Mouse (Mus musculus): ENCODE results near the gene Arid1b. TPM values are rescaled to one million over a fixed set of nuclear protein-coding genes. Genes with fewer than 3 reads are reported as not detected.

Arid1b gene
- polyA plus RNA-seq, 1 experiment = 41.6 TPM

DNA sequence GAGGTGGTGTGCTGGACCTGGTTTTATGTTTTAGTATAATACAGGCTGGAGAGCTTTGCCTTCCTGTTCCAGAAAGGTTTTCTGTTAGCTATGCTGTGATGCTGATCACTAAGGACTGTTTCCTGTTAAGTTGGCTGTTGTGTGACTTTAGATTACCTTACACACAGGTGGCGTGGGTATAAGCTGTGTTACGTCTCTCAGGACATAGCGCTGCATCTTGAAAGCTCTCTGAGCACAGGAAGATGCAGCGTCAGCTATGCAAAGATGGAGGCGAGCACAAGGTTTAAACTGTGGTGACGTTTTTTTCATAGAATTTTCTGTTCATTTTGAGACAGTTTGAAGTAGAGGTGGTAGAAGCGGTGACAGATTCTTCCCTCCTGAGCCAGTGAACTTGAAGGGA is 174.5 kb downstream of the Arid1b start:
- no peak for DNase-seq (ENCODE audit: low read depth)
- TF ChIP-seq CTCF (IDR thresholded peaks at IDR 0.05; ENCODE audit: borderline replicate concordance, extremely low read depth, insufficient read depth, insufficient read length) = no peak
- no peak for TF ChIP-seq POLR2A (IDR thresholded peaks at IDR 0.05; ENCODE audit: borderline replicate concordance, extremely low read depth, insufficient read depth, insufficient read length, poor library complexity, severe bottlenecking)

DNA sequence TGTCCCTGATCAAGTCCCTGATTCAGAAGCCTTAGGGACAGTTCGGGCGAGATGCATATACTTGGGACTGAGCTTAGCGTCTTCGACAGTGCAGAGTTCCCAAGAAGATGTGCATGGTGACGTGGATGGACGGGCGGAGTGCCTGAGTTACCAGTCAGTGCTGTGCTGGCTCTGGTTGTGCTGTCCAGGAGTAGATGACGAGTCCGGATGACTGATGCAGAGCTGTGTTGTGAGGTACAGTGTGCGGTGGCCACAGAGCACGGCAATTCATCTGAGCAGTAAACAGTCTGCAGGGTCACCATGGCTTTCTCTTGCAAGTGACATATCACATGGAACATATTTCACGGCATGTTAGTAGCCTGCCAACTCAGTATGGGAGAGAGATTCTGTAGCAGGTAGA is 176.2 kb downstream of the Arid1b start:
- TF ChIP-seq CTCF (IDR thresholded peaks at IDR 0.05; ENCODE audit: borderline replicate concordance, extremely low read depth, insufficient read depth, insufficient read length) (no peak), POLR2A (IDR thresholded peaks at IDR 0.05; ENCODE audit: borderline replicate concordance, extremely low read depth, insufficient read depth, insufficient read length, poor library complexity, severe bottlenecking) (no peak)
- DNase-seq (ENCODE audit: low read depth) = no peak

DNA sequence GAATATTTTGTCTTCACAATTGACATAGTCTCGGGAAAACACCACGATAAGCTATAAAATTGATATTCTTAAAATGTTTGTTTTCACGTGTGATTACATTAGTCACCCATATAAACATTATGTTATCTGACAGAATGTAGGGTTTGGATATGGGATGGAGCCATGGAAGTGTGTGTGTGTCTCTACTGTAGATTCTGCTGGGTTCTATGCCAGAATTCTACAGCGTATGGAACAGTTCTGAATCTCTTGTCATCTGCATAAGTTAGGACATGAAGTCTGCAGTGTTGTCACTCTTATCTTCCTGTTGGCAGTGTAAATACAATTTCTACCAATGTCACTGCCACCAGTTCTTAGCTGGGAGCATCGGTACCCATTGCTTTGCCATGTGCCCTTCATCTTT is 177.3 kb downstream of the Arid1b start:
- peak; percentile 49 for DNase-seq (ENCODE audit: low read depth)
- TF ChIP-seq POLR2A (IDR thresholded peaks at IDR 0.05; ENCODE audit: borderline replicate concordance, extremely low read depth, insufficient read depth, insufficient read length, poor library complexity, severe bottlenecking) = no peak
- no peak for TF ChIP-seq CTCF (IDR thresholded peaks at IDR 0.05; ENCODE audit: borderline replicate concordance, extremely low read depth, insufficient read depth, insufficient read length)

DNA sequence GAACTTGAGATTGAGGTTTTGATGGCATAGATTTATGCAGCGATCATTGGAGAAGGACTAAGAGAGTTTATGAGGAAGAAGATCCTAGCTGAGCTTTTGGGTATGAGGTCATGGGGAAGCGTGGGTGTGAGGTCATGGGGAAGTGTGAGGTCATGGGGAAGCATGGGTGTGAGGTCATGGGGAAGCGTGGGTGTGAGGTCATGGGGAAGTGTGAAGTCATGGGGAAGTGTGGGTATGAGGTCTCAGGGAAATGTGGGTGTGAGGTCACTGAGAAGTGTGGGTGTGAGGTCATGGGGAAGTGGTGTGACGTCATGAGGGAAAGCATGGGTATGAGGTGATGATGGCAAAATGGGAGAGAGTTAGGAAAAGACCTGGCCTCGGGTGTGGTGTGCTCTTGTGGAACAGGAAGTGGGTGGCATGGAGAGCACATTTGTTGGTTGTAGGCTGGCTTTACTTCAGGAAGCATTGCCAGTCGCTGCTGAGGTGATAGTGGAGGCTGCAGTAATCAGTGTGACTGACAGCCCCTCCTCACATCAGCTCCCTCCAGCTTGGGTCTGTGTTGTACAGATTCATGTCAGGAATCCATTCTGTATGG is 180.4 kb downstream of the Arid1b start:
- no peak for DNase-seq (ENCODE audit: low read depth)
- no peak for TF ChIP-seq CTCF (IDR thresholded peaks at IDR 0.05; ENCODE audit: borderline replicate concordance, extremely low read depth, insufficient read depth, insufficient read length)
- TF ChIP-seq POLR2A (IDR thresholded peaks at IDR 0.05; ENCODE audit: borderline replicate concordance, extremely low read depth, insufficient read depth, insufficient read length, poor library complexity, severe bottlenecking) = no peak

DNA sequence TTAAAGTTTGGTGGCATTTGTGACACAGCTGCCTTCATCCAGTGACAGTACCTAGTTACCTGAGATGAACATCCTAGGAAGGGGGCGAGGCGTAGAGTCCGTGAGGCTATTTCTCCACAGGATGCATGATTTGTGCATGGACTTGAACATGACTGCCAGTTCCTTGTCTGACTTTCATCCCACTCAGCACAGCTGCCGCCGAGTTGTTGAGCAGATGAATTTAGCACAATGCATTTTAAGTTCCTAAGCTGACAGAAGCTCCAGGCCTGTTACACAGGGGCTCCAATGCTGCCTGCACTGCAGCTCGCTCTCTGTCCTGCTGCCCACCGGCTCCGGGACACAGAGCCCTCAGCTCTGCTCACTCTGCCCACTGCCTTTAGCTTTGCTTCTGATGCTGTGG is 181.4 kb downstream of the Arid1b start:
- DNase-seq (ENCODE audit: low read depth) = no peak
- TF ChIP-seq POLR2A (IDR thresholded peaks at IDR 0.05; ENCODE audit: borderline replicate concordance, extremely low read depth, insufficient read depth, insufficient read length, poor library complexity, severe bottlenecking) (no peak), CTCF (IDR thresholded peaks at IDR 0.05; ENCODE audit: borderline replicate concordance, extremely low read depth, insufficient read depth, insufficient read length) (no peak)

DNA sequence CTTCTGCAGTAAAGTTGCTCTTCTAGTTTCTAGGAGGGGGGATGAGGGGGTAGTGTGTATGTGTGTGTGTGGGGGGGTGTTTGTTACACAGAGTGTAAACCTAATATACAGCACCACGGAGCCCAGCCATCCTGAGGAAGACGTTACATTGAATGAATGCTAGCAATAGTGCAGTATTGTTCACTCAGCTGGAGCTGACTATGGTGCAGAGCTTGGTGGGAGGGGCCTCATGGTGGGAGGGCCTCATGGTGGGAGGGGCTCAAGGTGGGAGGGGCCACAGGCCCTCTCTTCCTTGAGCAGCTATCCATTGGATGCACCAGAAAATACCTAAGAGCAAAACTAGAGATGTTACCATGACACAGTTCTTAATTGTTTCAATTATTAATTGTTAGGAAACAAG is 182.2 kb downstream of the Arid1b start:
- DNase-seq (ENCODE audit: low read depth) = no peak
- TF ChIP-seq POLR2A (IDR thresholded peaks at IDR 0.05; ENCODE audit: borderline replicate concordance, extremely low read depth, insufficient read depth, insufficient read length, poor library complexity, severe bottlenecking) (no peak), CTCF (IDR thresholded peaks at IDR 0.05; ENCODE audit: borderline replicate concordance, extremely low read depth, insufficient read depth, insufficient read length) (no peak)

DNA sequence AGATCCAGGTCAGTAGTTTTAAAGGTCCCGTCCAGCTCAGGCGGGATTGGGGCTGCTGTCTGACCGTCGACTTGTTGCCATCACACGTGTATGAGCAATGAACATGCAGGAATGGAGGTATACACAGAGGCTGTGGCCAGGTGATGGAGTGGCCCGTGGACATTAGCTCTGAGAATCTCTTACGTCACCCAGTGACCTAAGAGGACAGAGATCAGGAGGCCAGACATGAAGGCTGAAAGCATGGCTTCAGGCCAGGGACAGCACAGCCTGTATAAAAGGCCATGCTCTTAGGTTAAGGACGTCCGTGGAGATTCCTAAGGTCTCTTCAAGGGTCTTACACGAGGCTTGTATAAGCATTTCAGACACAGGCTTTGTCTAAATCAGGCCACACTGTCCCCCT is 184.4 kb downstream of the Arid1b start:
- TF ChIP-seq CTCF (IDR thresholded peaks at IDR 0.05; ENCODE audit: borderline replicate concordance, extremely low read depth, insufficient read depth, insufficient read length) (no peak), POLR2A (IDR thresholded peaks at IDR 0.05; ENCODE audit: borderline replicate concordance, extremely low read depth, insufficient read depth, insufficient read length, poor library complexity, severe bottlenecking) (no peak)
- DNase-seq (ENCODE audit: low read depth) = no peak

DNA sequence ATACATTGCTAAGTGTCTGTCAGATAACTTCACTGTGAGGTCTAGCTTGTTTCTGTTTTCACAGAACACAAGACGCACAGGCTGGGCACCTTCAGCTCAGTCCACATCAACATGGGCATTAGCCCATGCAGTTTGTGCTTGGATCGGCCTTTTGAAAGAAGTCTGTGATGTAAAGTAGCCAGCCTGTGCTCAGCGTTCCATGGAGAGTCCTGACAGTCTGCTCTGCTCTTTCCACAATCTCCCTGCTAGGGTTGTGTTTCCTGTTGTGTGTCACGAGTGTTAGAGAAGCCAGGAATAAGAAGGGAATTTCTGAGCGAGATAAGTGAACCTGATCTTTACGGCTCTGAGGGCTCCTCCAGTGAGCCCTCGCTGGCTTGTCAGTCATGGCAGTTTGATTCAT is 184.9 kb downstream of the Arid1b start:
- TF ChIP-seq POLR2A (IDR thresholded peaks at IDR 0.05; ENCODE audit: borderline replicate concordance, extremely low read depth, insufficient read depth, insufficient read length, poor library complexity, severe bottlenecking) = no peak
- TF ChIP-seq CTCF (IDR thresholded peaks at IDR 0.05; ENCODE audit: borderline replicate concordance, extremely low read depth, insufficient read depth, insufficient read length) = no peak
- no peak for DNase-seq (ENCODE audit: low read depth)

DNA sequence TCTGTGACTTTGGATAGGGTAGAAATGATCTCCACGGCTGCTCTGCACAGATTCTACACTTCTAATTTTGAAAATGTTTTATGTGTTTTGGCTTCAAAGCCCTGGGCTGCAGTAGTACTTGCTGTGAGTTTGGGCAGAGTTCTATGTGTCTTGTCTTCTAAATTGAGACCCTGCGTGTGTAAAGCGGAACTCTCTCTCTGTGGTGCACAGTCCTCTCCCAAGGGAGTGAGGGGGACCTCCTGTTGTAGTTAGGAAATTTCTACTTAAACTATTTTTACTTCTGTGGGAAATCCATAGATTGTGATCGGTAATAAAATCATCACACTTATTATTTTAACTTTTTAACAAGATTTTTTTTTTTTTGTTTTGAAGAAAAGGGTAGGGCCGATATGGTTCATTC is 185.3 kb downstream of the Arid1b start:
- TF ChIP-seq POLR2A (IDR thresholded peaks at IDR 0.05; ENCODE audit: borderline replicate concordance, extremely low read depth, insufficient read depth, insufficient read length, poor library complexity, severe bottlenecking) = no peak
- no peak for TF ChIP-seq CTCF (IDR thresholded peaks at IDR 0.05; ENCODE audit: borderline replicate concordance, extremely low read depth, insufficient read depth, insufficient read length)
- no peak for DNase-seq (ENCODE audit: low read depth)

DNA sequence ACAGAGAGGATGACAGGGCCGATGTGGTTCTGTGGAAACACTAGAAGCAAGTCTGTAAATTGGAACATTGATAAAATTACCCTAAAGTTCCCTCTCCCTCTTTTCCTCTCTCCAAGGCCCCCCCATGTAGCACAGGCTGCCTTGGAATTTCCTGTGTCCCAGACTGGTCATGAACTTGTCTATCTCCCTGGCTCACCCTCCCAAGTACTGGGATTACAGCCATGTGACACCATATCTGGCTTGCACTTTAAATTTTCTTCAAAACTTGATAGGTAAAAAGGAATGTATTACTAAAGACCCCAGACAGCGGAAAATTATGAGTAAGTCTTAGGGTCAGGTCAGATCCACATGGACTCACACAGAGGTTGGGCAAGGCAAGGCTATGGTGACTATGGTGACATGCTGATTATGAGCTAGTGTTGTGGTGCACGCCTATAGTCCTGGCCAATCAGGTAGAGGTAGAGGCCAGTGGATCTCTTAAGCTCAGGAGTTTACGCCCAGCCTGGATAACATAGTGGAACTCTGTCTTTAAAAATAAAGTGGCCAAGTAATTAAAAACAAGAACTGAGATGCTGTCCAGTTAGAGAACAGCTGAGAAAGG is 185.9 kb downstream of the Arid1b start:
- TF ChIP-seq POLR2A (IDR thresholded peaks at IDR 0.05; ENCODE audit: borderline replicate concordance, extremely low read depth, insufficient read depth, insufficient read length, poor library complexity, severe bottlenecking) = no peak
- TF ChIP-seq CTCF (IDR thresholded peaks at IDR 0.05; ENCODE audit: borderline replicate concordance, extremely low read depth, insufficient read depth, insufficient read length) = no peak
- no peak for DNase-seq (ENCODE audit: low read depth)

DNA sequence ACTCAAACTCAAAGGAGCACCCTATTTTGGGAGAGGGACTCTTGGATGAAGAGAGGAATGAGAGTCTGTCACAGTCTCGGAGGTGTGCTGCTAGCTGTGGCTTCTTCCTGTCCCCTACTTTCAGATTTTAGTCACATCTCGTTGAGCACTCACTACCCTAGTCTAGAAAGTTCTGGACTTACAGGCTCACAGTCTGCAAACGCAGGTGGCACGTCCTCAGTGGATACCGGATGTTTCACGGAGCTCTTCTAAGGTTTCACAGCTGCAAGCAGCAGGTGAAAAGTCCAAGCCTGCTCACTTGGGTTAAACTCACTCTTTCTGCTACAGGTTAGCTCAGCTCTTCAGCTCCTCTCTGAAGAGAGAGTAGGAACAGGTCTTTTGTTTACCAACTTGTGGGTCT is 186.8 kb downstream of the Arid1b start:
- no peak for DNase-seq (ENCODE audit: low read depth)
- TF ChIP-seq POLR2A (IDR thresholded peaks at IDR 0.05; ENCODE audit: borderline replicate concordance, extremely low read depth, insufficient read depth, insufficient read length, poor library complexity, severe bottlenecking) (no peak), CTCF (IDR thresholded peaks at IDR 0.05; ENCODE audit: borderline replicate concordance, extremely low read depth, insufficient read depth, insufficient read length) (no peak)

DNA sequence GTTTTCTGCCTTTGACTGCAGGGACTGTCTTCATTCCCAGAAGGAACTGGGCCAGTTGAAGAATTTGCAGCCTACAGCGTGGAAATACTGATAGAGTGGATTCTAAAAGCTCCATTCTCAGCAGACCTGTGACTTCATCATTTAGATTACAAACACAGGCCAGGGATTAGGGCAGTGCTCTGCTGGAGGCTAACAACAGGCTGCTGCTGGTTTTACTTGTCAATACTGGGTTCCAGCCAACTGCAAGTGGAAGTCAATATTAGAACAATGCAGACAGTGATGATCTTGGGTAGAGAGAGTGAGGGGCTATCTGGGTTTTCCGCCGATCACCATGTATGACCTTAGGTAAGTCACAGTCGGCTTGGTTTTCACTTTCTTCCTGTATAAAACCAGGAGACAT is 188.4 kb downstream of the Arid1b start:
- no peak for TF ChIP-seq CTCF (IDR thresholded peaks at IDR 0.05; ENCODE audit: borderline replicate concordance, extremely low read depth, insufficient read depth, insufficient read length)
- no peak for TF ChIP-seq POLR2A (IDR thresholded peaks at IDR 0.05; ENCODE audit: borderline replicate concordance, extremely low read depth, insufficient read depth, insufficient read length, poor library complexity, severe bottlenecking)
- DNase-seq (ENCODE audit: low read depth) = no peak
